ENCODE assay signal across 8 mouse cellular contexts in genomic region chr7:28446446-28446845, GRCm38 (mm10). TPM values are rescaled to one million over a fixed set of nuclear protein-coding genes. Genes with fewer than 3 reads are reported as not detected.
A peak's percentile ranks its signal among the peaks of the same experiment; 100 is the strongest.
DNase-seq lines count a peak whose midpoint lies in the region; ATAC-seq lines count a peak whose summit lies in the region.

No protein-coding gene starts in this region.

- no peak overlapping the region for H3K4me3 ChIP-seq in kidney, embryonic 16.5 days (ENCODE audit: low read length)
- no peak overlapping the region for H3K4me3 ChIP-seq in limb, embryonic 11.5 days (ENCODE audit: low read depth, low read length)

- no peak overlapping the region for H3K4me2 ChIP-seq in kidney, embryonic 16.5 days (replicated peaks; ENCODE audit: low read depth, low read length)
- H3K4me2 ChIP-seq in limb, embryonic 11.5 days (ENCODE audit: low read depth, severe bottlenecking), result no peak overlapping the region

- H3K27me3 ChIP-seq in kidney, embryonic 16.5 days (ENCODE audit: insufficient read depth, low read length), result 0 out of 2 replicates have a peak, but pooled peaks cover 4% of the 10 kb centered on the region
- H3K27me3 ChIP-seq in limb, embryonic 11.5 days (ENCODE audit: control insufficient read depth, insufficient read depth, low read length), result no peaks in the 10 kb centered on the region

- no peaks in the 10 kb centered on the region for H3K9me3 ChIP-seq in kidney, embryonic 16.5 days (ENCODE audit: low read length)
- H3K9me3 ChIP-seq in limb, embryonic 11.5 days (ENCODE audit: control insufficient read depth, low read length), result no peaks in the 10 kb centered on the region

- no peak overlapping the region for H3K9ac ChIP-seq in kidney, embryonic 16.5 days (replicated peaks; ENCODE audit: low read length)
- no peak overlapping the region for H3K9ac ChIP-seq in limb, embryonic 11.5 days (ENCODE audit: low read length)

- no peak overlapping the region for H3K27ac ChIP-seq in kidney, embryonic 16.5 days (ENCODE audit: low read length)
- no peak overlapping the region for H3K27ac ChIP-seq in limb, embryonic 11.5 days (replicated peaks; ENCODE audit: low read depth, low read length)

- peak; percentile 54 for DNase-seq in kidney, adult 11 months
- DNase-seq in adrenal gland, postnatal 25 days, result peak; percentile 85
- DNase-seq in induced T-regulatory cell, adult 2 months (ENCODE audit: low read depth), result peak; percentile 86
- peak; percentile 87 for DNase-seq in limb, embryonic 11.5 days (ENCODE audit: low spot score)
- DNase-seq in retina, adult 2 months (ENCODE audit: low read depth, low spot score), result peak; percentile 34
- DNase-seq in thymus, postnatal 36 days, result peak; percentile 79 to 86

- WGBS in kidney, embryonic 16.5 days, result 9% methylated on average over 12 of the region's 12 CpGs
- WGBS in limb, embryonic 11.5 days, result 2% methylated on average over 12 of the region's 12 CpGs

- no peaks in the 10 kb centered on the region for H3K36me3 ChIP-seq in kidney, embryonic 16.5 days (ENCODE audit: insufficient read depth, low read length)
- no peaks in the 10 kb centered on the region for H3K36me3 ChIP-seq in limb, embryonic 11.5 days (ENCODE audit: control insufficient read depth, insufficient read depth, low read length)

- no peak for ATAC-seq in kidney, embryonic 16.5 days (ENCODE audit: low FRiP score, low TSS enrichment)
- ATAC-seq in erythroblast, adult 5-6 weeks (replicated peaks; ENCODE audit: low FRiP score, poor library complexity, severe bottlenecking), result peak; percentile 74
- ATAC-seq in limb, embryonic 11.5 days (ENCODE audit: insufficient number of reproducible peaks, low FRiP score, low TSS enrichment, low read depth), result no peak

- no peaks in the 10 kb centered on the region for H3K4me1 ChIP-seq in kidney, embryonic 16.5 days (ENCODE audit: insufficient read depth, low read length)
- no peaks in the 10 kb centered on the region for H3K4me1 ChIP-seq in limb, embryonic 11.5 days (ENCODE audit: control insufficient read depth, insufficient read depth, low read length)

RNA-seq across cellular contexts. Expression of gene Lrfn1, which starts 5.3 kb away (rescaled TPM):
- 2.2 and 2.8 TPM in 2 replicates for polyA plus RNA-seq in kidney, embryonic 16.5 days (2015; fragmentation: Nextera tagmentation; extraction: Ambion mirVana)
- total RNA-seq in adrenal gland, postnatal 25 days (2021), result 15.9 and 17.4 TPM in 2 replicates
- total RNA-seq in erythroblast, adult 5-6 weeks (2015; ENCODE audit: low replicate concordance), result 6.9 TPM in 1 of 2 replicates, not detected in the other
- not detected in 2 replicates for total RNA-seq in erythroblast, adult 5-6 weeks (2017; ENCODE audit: low replicate concordance)
- polyA plus RNA-seq in limb, embryonic 11.5 days (2014; fragmentation: Nextera tagmentation; extraction: Ambion mirVana), result 5.8 and 6.3 TPM in 2 replicates

RNA-seq across cellular contexts. Expression of gene Gmfg, which starts 9.2 kb away (rescaled TPM):
- 13.6 and 15.5 TPM in 2 replicates for polyA plus RNA-seq in kidney, embryonic 16.5 days (2015; fragmentation: Nextera tagmentation; extraction: Ambion mirVana)
- 7.2 and 11.2 TPM in 2 replicates for total RNA-seq in adrenal gland, postnatal 25 days (2021)
- 69.4 and 105 TPM in 2 replicates for total RNA-seq in erythroblast, adult 5-6 weeks (2015; ENCODE audit: low replicate concordance)
- 115 and 118 TPM in 2 replicates for total RNA-seq in erythroblast, adult 5-6 weeks (2017; ENCODE audit: low replicate concordance)
- 5.8 and 7.5 TPM in 2 replicates for polyA plus RNA-seq in limb, embryonic 11.5 days (2014; fragmentation: Nextera tagmentation; extraction: Ambion mirVana)

RNA-seq across cellular contexts. Expression of gene Paf1, which starts 53.7 kb away (rescaled TPM):
- 97.4 and 108 TPM in 2 replicates for polyA plus RNA-seq in kidney, embryonic 16.5 days (2015; fragmentation: Nextera tagmentation; extraction: Ambion mirVana)
- 80.7 and 92.7 TPM in 2 replicates for total RNA-seq in adrenal gland, postnatal 25 days (2021)
- total RNA-seq in erythroblast, adult 5-6 weeks (2015; ENCODE audit: low replicate concordance), result 26.1 and 32.9 TPM in 2 replicates
- 16.7 and 24.7 TPM in 2 replicates for total RNA-seq in erythroblast, adult 5-6 weeks (2017; ENCODE audit: low replicate concordance)
- 83.5 and 94.9 TPM in 2 replicates for polyA plus RNA-seq in limb, embryonic 11.5 days (2014; fragmentation: Nextera tagmentation; extraction: Ambion mirVana)

RNA-seq across cellular contexts. Expression of gene Med29, which starts 53.9 kb away (rescaled TPM):
- 52.9 and 55.9 TPM in 2 replicates for polyA plus RNA-seq in kidney, embryonic 16.5 days (2015; fragmentation: Nextera tagmentation; extraction: Ambion mirVana)
- total RNA-seq in adrenal gland, postnatal 25 days (2021), result 31.3 and 34.4 TPM in 2 replicates
- 6.3 and 9.0 TPM in 2 replicates for total RNA-seq in erythroblast, adult 5-6 weeks (2015; ENCODE audit: low replicate concordance)
- total RNA-seq in erythroblast, adult 5-6 weeks (2017; ENCODE audit: low replicate concordance), result 3.4 TPM in 1 of 2 replicates, not detected in the other
- 51.5 and 53.5 TPM in 2 replicates for polyA plus RNA-seq in limb, embryonic 11.5 days (2014; fragmentation: Nextera tagmentation; extraction: Ambion mirVana)

Comparison
In these comparisons a context has a peak if more than half of its experiments do, and no peak if none do; other contexts are left out.
1. DNase-seq: peak in every context shown above with its lines; median percentile 87 in limb, embryonic 11.5 days; 86 in induced T-regulatory cell, adult 2 months; 85 in adrenal gland, postnatal 25 days; 82 in thymus, postnatal 36 days; 54 in kidney, adult 11 months; 34 in retina, adult 2 months.